25 mouse cellular contexts compared by ENCODE assay signal in genomic region chr11:103276450-103276849, GRCm38 (mm10). TPM values are rescaled to one million over a fixed set of nuclear protein-coding genes. Genes with fewer than 3 reads are reported as not detected.
"Had no signal": no experiment of that assay in that cellular context is flagged by ENCODE, and none has a peak within 500 bp of the region (broad histone marks: within the 10 kb centered on the region; RNA-seq: fewer than 3 reads in every experiment).

No protein-coding gene starts in this region.

- H3K4me2 ChIP-seq: limb, embryonic 12.5 days; limb, embryonic 15.5 days; liver, embryonic 11.5 days; lung, embryonic 15.5 days; midbrain, embryonic 12.5 days; neural tube, embryonic 12.5 days had no signal

- H3K4me3 ChIP-seq: limb, embryonic 12.5 days; limb, embryonic 15.5 days; lung, embryonic 15.5 days; megakaryocyte, embryonic 14.5 days; midbrain, embryonic 12.5 days; neural tube, embryonic 12.5 days had no signal

- H3K36me3 ChIP-seq: limb, embryonic 12.5 days; limb, embryonic 15.5 days; lung, embryonic 15.5 days; midbrain, embryonic 12.5 days; neural tube, embryonic 12.5 days had no signal

- ATAC-seq: liver, postnatal 0 days had no signal

- H3K27ac ChIP-seq: limb, embryonic 12.5 days; limb, embryonic 15.5 days; liver, embryonic 14.5 days; lung, embryonic 15.5 days; midbrain, embryonic 12.5 days; neural tube, embryonic 12.5 days had no signal

- H3K27me3 ChIP-seq: limb, embryonic 12.5 days; limb, embryonic 15.5 days; lung, embryonic 15.5 days; midbrain, embryonic 12.5 days; neural tube, embryonic 12.5 days had no signal

- DNase-seq: kidney, adult 18-20 months; kidney, adult 9 months; kidney, postnatal 14 days; kidney, postnatal 4 days; left cerebral cortex, postnatal 4 days; liver, postnatal 0 days; lung, postnatal 10 days; lung, postnatal 36 days; retina, postnatal 1 day; thymus, adult 18-20 months; thymus, postnatal 36 days had no signal

- H3K4me1 ChIP-seq: limb, embryonic 15.5 days; midbrain, embryonic 12.5 days; neural tube, embryonic 12.5 days had no signal

- H3K9ac ChIP-seq: limb, embryonic 12.5 days; limb, embryonic 15.5 days; liver, embryonic 14.5 days; liver, postnatal 0 days; lung, embryonic 15.5 days; midbrain, embryonic 12.5 days; neural tube, embryonic 12.5 days had no signal

- H3K9me3 ChIP-seq: limb, embryonic 12.5 days; limb, embryonic 15.5 days; lung, embryonic 15.5 days; megakaryocyte, embryonic 14.5 days; midbrain, embryonic 12.5 days; neural tube, embryonic 12.5 days had no signal

RNA-seq across cellular contexts. Expression of gene Spata32, which starts 58.2 kb away (rescaled TPM):
- total RNA-seq: neutrophil, adult 5-6 weeks had no signal
- polyA plus RNA-seq: kidney, embryonic 16.5 days; limb, embryonic 12.5 days; limb, embryonic 15.5 days; liver, embryonic 11.5 days; liver, embryonic 14.5 days; liver, postnatal 0 days; lung, embryonic 15.5 days; midbrain, embryonic 12.5 days; small intestine, adult 2 months; spleen, adult 2 months; stomach, embryonic 16.5 days; urinary bladder, adult 2 months had no signal
